Mouse (Mus musculus) stomach, embryonic 16.5 days (tissue): ENCODE measurements around the gene Aox1. TPM values are rescaled to one million over a fixed set of nuclear protein-coding genes. Genes with fewer than 3 reads are reported as not detected.
A peak's percentile ranks its signal among the peaks of the same experiment; 100 is the strongest.
"Not testable (repeated sequence)": the region's sequence is repeated elsewhere in the genome, so short reads cannot be mapped to it uniquely, and the experiment has no call there.

Experiments used
- ATAC-seq: fragments of 200-750 bp; cut with Nextera tagmentation; 2 replicates; pipeline ENCODE4 v1.8.0; 2017; ENCODE audit warnings: moderate number of reproducible peaks, moderate TSS enrichment; ENCODE audit not compliant: insufficient read depth, low FRiP score
- H3K27ac ChIP-seq: fragments of 300-500 bp; sonication (generic); 2 replicates; pipeline ENCODE4 v1.5.1; 2014; ENCODE audit warnings: low read length
- H3K27me3 ChIP-seq: fragments of 300-500 bp; sonication (generic); 2 replicates; pipeline ENCODE4 v1.6.1; 2014; ENCODE audit warnings: low read length, control low read depth, mixed read lengths; ENCODE audit not compliant: control insufficient read depth, insufficient read depth
- H3K36me3 ChIP-seq: fragments of 300-500 bp; sonication (generic); 2 replicates; pipeline ENCODE4 v1.6.1; 2014; ENCODE audit warnings: low read length; ENCODE audit not compliant: control insufficient read depth, insufficient read depth
- H3K4me1 ChIP-seq: fragments of 300-500 bp; sonication (generic); 2 replicates; pipeline ENCODE4 v1.6.1; 2014; ENCODE audit warnings: low read length, control low read depth, mixed read lengths; ENCODE audit not compliant: control insufficient read depth, insufficient read depth
- H3K4me2 ChIP-seq: fragments of 300-500 bp; sonication (generic); 2 replicates; pipeline ENCODE4 v1.6.1; 2014; ENCODE audit warnings: low read depth, low read length, mixed read lengths
- H3K4me3 ChIP-seq: fragments of 300-500 bp; sonication (generic); replicated peaks from 2 replicates; pipeline ENCODE4 v1.5.1; 2014; ENCODE audit warnings: mild to moderate bottlenecking, low read length
- H3K9ac ChIP-seq: fragments of 300-500 bp; sonication (generic); 2 replicates; pipeline ENCODE4 v1.6.1; 2014; ENCODE audit warnings: low read length
- H3K9me3 ChIP-seq: fragments of 300-500 bp; sonication (generic); replicated peaks from 2 replicates; pipeline ENCODE4 v1.6.1; 2016; ENCODE audit warnings: low read length, control low read depth; ENCODE audit not compliant: control insufficient read depth
- WGBS: fragments of 180-500 bp; shearing (Covaris S2); extraction: QIAGEN DNeasy Blood & Tissue Kit; methylation state at CpG from one replicate; pipeline ENCODE4 v1.1.7; 2014; 5-methylcytosine and 5-hydroxymethylcytosine counted together
- polyA plus RNA-seq: library from polyadenylated mRNA; unstranded; fragments of >200 nt; fragmentation: Nextera tagmentation; extraction: Ambion mirVana; gene quantifications from 2 replicates; pipeline ENCODE4 v1.2.1, GENCODE M21; 2015

Aox1 gene
- polyA plus RNA-seq, 1 experiment from 2014 or later: 0.32 TPM

DNA sequence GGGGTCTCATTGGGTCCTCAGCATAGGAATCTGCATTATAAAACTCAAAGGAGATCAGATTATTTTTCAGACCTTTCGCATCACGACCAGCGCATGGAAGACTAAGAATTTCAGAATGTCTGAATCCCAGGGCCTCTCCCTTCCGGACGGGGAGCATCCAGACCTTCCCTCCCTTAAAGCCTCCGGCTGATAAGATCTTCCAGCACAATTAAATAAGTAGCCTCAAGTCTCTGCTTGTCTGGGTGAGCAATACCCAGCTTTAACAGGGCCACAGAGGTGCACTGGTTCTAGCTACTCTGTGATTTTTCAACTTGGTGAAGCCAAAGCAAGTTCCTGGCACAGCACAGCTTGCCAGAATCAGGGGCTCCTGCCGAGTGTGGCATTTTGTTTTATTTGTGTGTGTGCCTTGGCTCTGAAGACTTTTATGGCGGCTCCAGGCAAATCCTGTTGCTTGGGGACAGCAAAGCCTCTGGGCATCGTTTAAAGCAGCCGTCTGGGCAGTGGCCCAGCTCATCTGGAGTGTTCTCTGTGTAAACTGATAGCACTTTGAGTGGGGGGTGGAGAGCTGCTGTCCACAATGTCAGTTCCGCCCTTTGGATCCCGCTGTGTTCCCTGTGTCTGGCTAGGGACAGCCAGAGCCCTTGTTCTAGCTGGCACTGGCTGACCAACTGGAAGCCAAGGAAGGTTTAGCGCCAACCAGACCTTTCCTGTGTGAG lies 583 bp downstream of the Aox1 start:
- 33% methylated on average over 13 of the region's 13 CpGs for WGBS

DNA sequence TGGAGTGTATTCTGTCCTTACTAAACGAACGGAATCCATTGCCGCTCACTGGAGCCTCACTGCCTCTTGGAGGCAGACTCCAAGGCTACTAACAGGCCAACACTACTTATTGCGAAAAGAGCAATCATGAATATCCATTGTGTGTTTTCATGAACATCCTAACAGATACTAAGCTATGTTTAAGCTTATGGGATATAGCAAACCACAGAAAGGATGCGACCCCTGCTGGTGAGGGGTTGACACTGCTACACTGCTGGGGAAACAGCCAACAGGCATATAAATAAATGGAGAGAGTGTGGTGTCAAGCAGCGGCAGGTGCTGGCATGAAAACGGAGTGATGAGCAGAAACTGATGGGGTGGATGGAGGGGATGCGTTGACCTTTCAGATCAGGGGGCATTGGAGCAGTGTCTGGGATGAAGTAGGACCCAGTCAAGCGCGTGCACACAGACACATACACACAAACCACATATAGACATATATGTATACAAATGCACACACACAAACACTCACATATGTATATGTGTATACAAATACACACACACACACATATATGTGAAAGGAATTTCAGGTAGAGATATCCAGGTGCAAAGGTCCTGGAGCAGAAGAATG lies 1.5 kb downstream of the Aox1 start:
- Histone ChIP-seq H3K27me3 (no peaks in the 10 kb centered on the region), H3K9me3 (no peaks in the 10 kb centered on the region), H3K27ac (no peak overlapping the region), H3K4me1 (peaks cover 10% of the 10 kb centered on the region), H3K4me2 (no peak overlapping the region), H3K36me3 (no peaks in the 10 kb centered on the region), H3K9ac (no peak overlapping the region), H3K4me3 (no peak overlapping the region)
- ATAC-seq: peak; percentile 38; the same call in 1 of the 2 replicates
- 64% methylated on average over 10 of the region's 10 CpGs for WGBS

More for the DNA sequence above, 583 bp downstream of the Aox1 start:
- Histone ChIP-seq H3K36me3 (no peaks in the 10 kb centered on the region), H3K27ac (peak overlapping the region; percentile 14), H3K4me3 (peak overlapping the region; percentile 24), H3K4me2 (peak overlapping the region; percentile 46), H3K27me3 (no peaks in the 10 kb centered on the region), H3K9ac (peak overlapping the region; percentile 20), H3K9me3 (no peaks in the 10 kb centered on the region), H3K4me1 (peaks cover 10% of the 10 kb centered on the region)
- no peak for ATAC-seq

DNA sequence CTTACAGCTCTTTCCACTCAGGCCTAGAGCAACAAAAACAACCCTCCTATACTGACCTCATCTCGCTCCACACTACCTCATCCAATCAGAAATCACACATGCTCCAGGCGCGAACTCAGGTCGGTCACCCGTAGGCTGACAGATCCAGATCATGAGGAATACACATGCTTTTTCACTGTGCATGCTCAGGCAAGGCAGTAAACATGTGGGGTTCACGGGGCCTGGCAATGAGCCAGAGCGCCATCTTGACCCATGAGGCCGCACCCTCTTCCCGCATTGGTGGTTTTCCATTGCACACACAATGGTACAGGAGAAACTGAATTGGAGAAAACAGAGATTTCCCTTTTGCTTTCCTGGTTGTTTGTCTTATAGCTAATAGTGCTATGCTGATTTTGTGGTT lies 7.6 kb downstream of the Aox1 start:
- not testable (repeated sequence) for H3K4me3 ChIP-seq, H3K4me1 ChIP-seq, H3K9me3 ChIP-seq, H3K27me3 ChIP-seq, H3K9ac ChIP-seq, H3K27ac ChIP-seq, ATAC-seq, H3K36me3 ChIP-seq, H3K4me2 ChIP-seq
- WGBS: 92% methylated on average over 9 of the region's 9 CpGs

DNA sequence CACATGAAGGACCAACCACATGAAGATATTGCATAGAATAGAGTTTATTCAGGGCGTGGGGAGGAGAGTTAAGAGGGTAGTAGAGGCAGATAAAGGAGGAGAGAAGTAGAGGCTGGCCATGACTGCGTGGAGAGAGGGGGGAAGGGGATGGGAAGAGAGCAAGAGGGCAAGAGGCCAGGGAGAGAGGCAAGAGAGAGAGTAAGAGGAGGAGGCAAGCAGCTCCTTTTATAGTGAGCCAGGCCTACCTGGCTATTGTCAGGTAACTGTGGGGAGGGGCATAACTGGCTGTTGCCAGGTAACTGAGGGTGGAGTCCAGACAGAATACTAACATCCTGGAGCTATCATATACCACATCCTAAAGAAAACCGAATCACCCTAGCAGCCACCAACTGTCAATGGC lies 15.3 kb downstream of the Aox1 start:
- Histone ChIP-seq H3K4me3 (no peak overlapping the region), H3K9ac (no peak overlapping the region), H3K27me3 (no peaks in the 10 kb centered on the region), H3K4me1 (no peaks in the 10 kb centered on the region), H3K4me2 (no peak overlapping the region), H3K36me3 (no peaks in the 10 kb centered on the region), H3K9me3 (no peaks in the 10 kb centered on the region), H3K27ac (no peak overlapping the region)
- ATAC-seq: no peak
- WGBS: 60% methylated on average over 3 of the region's 3 CpGs

DNA sequence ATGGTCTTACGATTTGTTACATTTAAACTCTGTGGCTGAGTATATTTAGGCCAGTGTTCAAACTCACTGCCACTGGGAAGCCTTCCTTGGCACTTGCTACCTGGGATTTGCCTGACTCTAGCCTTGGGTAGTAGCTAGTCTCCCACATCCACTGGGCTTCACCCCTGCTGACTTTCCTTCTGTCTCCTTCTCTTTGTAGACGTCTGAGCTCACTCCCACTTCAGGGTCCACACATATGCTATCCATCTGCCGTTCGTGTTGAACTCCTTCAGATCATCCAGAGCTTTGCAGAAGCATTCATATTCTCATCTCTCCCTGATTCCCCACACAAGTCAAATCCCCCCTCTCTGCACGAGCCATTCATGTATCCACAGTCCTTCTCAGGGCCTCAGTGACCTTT lies 15.8 kb downstream of the Aox1 start:
- no peaks in the 10 kb centered on the region for H3K4me1 ChIP-seq
- H3K4me2 ChIP-seq: no peak overlapping the region
- 70% methylated on average over 5 of the region's 5 CpGs for WGBS
- no peaks in the 10 kb centered on the region for H3K9me3 ChIP-seq
- no peak overlapping the region for H3K9ac ChIP-seq
- no peak for ATAC-seq
- no peak overlapping the region for H3K27ac ChIP-seq
- no peaks in the 10 kb centered on the region for H3K27me3 ChIP-seq
- no peaks in the 10 kb centered on the region for H3K36me3 ChIP-seq
- H3K4me3 ChIP-seq: no peak overlapping the region

DNA sequence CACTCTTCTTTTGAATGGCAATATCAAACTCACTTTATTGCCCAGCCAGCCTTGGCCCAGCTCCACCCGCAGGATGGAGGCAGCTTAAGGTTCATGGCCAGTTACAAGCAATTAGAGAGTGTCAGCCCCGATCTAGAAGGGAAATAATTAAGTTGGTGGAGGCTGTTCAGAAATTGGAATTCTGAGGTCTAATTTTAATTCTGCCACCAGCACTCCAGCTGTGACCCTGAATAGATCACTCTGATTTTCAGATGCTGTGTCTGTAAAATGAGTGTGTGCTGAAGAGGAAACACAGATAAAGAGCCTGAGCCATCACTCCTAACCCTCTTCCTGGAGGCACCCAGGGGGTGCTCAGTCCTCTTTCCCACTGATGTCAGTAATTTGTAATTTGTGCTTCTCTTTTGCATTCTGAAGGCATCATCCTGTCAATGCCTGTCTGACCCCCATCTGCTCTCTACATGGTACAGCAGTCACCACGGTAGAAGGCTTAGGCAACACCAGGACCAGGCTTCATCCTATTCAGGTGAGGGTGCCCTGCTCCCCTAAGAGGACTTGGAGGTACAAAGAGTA lies 17.1 kb downstream of the Aox1 start:
- Histone ChIP-seq H3K27ac (no peak overlapping the region), H3K36me3 (no peaks in the 10 kb centered on the region), H3K9me3 (no peaks in the 10 kb centered on the region), H3K4me1 (no peaks in the 10 kb centered on the region), H3K9ac (no peak overlapping the region), H3K27me3 (no peaks in the 10 kb centered on the region), H3K4me3 (no peak overlapping the region), H3K4me2 (no peak overlapping the region)
- 72% methylated on average over 3 of the region's 3 CpGs for WGBS
- no peak for ATAC-seq

DNA sequence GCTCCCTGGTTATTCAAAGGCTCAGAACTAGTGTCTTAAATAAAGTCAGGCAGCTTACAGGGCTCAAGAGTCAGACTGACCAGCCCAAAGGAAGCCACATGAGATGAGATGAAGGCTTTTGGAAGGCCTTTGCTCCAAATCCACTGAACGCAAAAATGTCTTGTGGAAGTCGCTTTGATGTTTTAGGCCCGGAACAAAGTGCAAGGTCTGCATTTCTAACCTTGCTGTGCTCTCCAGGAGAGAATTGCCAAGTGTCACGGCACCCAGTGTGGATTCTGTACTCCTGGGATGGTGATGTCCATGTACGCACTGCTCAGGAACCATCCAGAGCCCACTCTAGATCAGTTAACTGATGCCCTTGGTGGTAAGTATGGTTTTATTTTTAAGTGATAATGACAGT lies 19.4 kb downstream of the Aox1 start:
- Histone ChIP-seq H3K9me3 (no peaks in the 10 kb centered on the region), H3K27me3 (no peaks in the 10 kb centered on the region), H3K4me1 (no peaks in the 10 kb centered on the region), H3K36me3 (no peaks in the 10 kb centered on the region), H3K4me2 (no peak overlapping the region), H3K27ac (no peak overlapping the region), H3K9ac (no peak overlapping the region), H3K4me3 (no peak overlapping the region)
- no peak for ATAC-seq
- 90% methylated on average over 5 of the region's 5 CpGs for WGBS

DNA sequence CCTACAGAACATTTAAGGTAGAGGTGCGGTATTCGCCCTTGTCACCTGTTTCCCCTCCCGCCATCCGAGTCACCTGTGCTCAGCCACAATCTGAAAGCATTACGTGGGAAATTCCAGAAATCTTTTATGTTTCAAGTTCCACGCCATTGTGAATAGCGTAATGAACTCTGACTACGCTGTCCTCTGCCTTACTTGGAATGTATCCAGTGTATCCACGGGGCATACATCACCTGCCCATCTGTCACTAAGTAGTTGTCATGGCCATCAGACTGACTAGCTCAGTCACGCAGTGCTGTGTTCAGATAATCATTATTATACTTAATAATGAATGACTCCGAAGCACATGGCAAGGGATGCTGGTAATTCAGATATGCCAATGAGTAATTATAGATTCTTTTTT lies 25.9 kb downstream of the Aox1 start:
- ATAC-seq: no peak
- 86% methylated on average over 11 of the region's 11 CpGs for WGBS
- Histone ChIP-seq H3K9me3 (no peaks in the 10 kb centered on the region), H3K4me2 (no peak overlapping the region), H3K4me1 (no peaks in the 10 kb centered on the region), H3K4me3 (no peak overlapping the region), H3K27ac (no peak overlapping the region), H3K27me3 (no peaks in the 10 kb centered on the region), H3K9ac (no peak overlapping the region), H3K36me3 (no peaks in the 10 kb centered on the region)

DNA sequence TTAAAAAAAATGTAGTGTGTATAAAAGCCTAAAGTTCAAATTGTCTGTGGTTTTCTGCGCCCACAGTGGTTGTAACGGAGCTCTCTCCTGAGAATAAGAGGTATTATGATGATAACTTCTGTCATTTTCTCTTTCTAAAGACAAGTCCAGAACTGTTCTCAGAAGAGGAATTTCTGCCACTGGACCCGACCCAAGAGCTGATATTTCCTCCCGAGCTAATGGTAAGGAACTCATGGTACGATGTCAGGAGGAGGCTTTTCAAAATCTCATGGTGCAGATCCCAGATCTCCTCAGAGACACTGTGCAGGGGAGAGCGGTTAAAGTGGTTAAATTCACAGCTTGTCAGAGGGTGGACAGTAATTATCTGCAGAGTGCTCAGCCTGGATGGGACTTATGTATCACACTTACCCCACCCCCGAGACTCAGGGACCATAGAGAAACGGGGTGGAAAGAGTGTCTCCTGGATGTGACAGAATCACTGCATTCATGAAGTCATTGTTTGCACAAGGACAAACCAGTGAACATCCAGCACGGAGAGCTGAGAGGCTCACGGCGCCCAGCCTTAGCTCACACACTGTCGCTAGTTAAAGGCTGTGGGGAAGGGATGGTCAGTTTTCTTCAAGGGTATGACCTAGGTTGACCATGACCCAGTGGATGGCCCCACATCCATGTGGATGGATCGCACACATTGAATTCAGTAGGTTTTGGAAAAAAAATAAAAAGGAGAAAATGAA lies 26.5 kb downstream of the Aox1 start:
- no peak overlapping the region for H3K27ac ChIP-seq

More for the DNA sequence above, 26.5 kb downstream of the Aox1 start:
- Histone ChIP-seq H3K9me3 (no peaks in the 10 kb centered on the region), H3K36me3 (no peaks in the 10 kb centered on the region), H3K27me3 (no peaks in the 10 kb centered on the region), H3K4me1 (no peaks in the 10 kb centered on the region), H3K9ac (no peak overlapping the region), H3K4me3 (no peak overlapping the region), H3K4me2 (no peak overlapping the region)
- no peak for ATAC-seq
- WGBS: 67% methylated on average over 13 of the region's 13 CpGs
